Mouse (Mus musculus): ENCODE measurements around the gene Emd.

GRCm38 (mm10) chrX:74244614-74245083, 9.8 kb upstream of the Emd start:
- TF ChIP-seq CTCF (IDR thresholded peaks at IDR 0.05; ENCODE audit: extremely low read depth, insufficient read depth, insufficient read length, insufficient replicate concordance) (no peak), POLR2A (IDR thresholded peaks at IDR 0.05; ENCODE audit: low read depth, low read length) (no peak)
